Mouse (Mus musculus) embryonic facial prominence, embryonic 15.5 days (tissue): ENCODE measurements around the gene Nphs1. TPM values are rescaled to one million over a fixed set of nuclear protein-coding genes. Genes with fewer than 3 reads are reported as not detected.

Experiments
- ATAC-seq: fragments of 200-750 bp; cut with Nextera tagmentation; 2 replicates; pipeline ENCODE4 v1.8.0; 2017; ENCODE audit warnings: low read depth, moderate TSS enrichment; ENCODE audit not compliant: insufficient number of reproducible peaks, low FRiP score, low TSS enrichment
- H3K27ac ChIP-seq: fragments of 300-500 bp; sonication (generic); replicated peaks from 2 replicates; pipeline ENCODE4 v1.5.1; 2015; ENCODE audit warnings: mild to moderate bottlenecking, inconsistent platforms
- H3K27me3 ChIP-seq: fragments of 300-500 bp; sonication (generic); 2 replicates; pipeline ENCODE4 v1.6.1; 2015; ENCODE audit warnings: inconsistent platforms
- H3K36me3 ChIP-seq: fragments of 300-500 bp; sonication (generic); 2 replicates; pipeline ENCODE4 v1.6.1; 2015; ENCODE audit warnings: mild to moderate bottlenecking, inconsistent platforms
- H3K4me1 ChIP-seq: fragments of 300-500 bp; sonication (generic); 2 replicates; pipeline ENCODE4 v1.6.1; 2015; ENCODE audit warnings: inconsistent platforms
- H3K4me2 ChIP-seq: fragments of 300-500 bp; sonication (generic); replicated peaks from 2 replicates; pipeline ENCODE4 v1.6.1; 2015; ENCODE audit warnings: mild to moderate bottlenecking, inconsistent platforms
- H3K4me3 ChIP-seq: fragments of 300-500 bp; sonication (generic); replicated peaks from 2 replicates; pipeline ENCODE4 v1.5.1; 2015; ENCODE audit warnings: mild to moderate bottlenecking, inconsistent platforms
- H3K9ac ChIP-seq: fragments of 300-500 bp; sonication (generic); 2 replicates; pipeline ENCODE4 v1.6.1; 2015; ENCODE audit warnings: inconsistent platforms
- H3K9me3 ChIP-seq: fragments of 300-500 bp; sonication (generic); replicated peaks from 2 replicates; pipeline ENCODE4 v1.6.1; 2016; ENCODE audit warnings: inconsistent platforms
- WGBS: fragments of 180-500 bp; shearing (Covaris S2); methylation state at CpG from one replicate; pipeline ENCODE4 v1.1.7; 2015; 5-methylcytosine and 5-hydroxymethylcytosine counted together
- polyA plus RNA-seq: library from polyadenylated mRNA; unstranded; fragments of >200 nt; fragmentation: Nextera tagmentation; extraction: Ambion mirVana; gene quantifications from 2 replicates; pipeline ENCODE4 v1.2.1, GENCODE M21; 2015

Nphs1 gene
- polyA plus RNA-seq, 1 experiment from 2014 or later = 0.17 TPM

GRCm38 (mm10) chr7:30526399-30526798 lies 68.3 kb downstream of the Nphs1 start:
- H3K9ac ChIP-seq = peak overlapping the region; percentile 31; the same call in 1 of the 2 replicates
- H3K27me3 ChIP-seq = no peaks in the 10 kb centered on the region
- peak overlapping the region; percentile 26 for H3K4me3 ChIP-seq
- peaks cover 15% of the 10 kb centered on the region for H3K4me1 ChIP-seq
- peak overlapping the region; percentile 48 for H3K4me2 ChIP-seq
- no peaks in the 10 kb centered on the region for H3K9me3 ChIP-seq
- peak overlapping the region; percentile 79 for H3K27ac ChIP-seq
- ATAC-seq = no peak
- WGBS = 14% methylated on average over 17 of the region's 17 CpGs
- peaks cover 56% of the 10 kb centered on the region for H3K36me3 ChIP-seq

GRCm38 (mm10) chr7:30526981-30527380 lies 68.9 kb downstream of the Nphs1 start:
- Histone ChIP-seq H3K27ac (peak overlapping the region; percentile 79), H3K27me3 (no peaks in the 10 kb centered on the region), H3K36me3 (peaks cover 62% of the 10 kb centered on the region), H3K9ac (no peak overlapping the region), H3K4me2 (peak overlapping the region; percentile 48), H3K4me3 (peak overlapping the region; percentile 26; the same call in 1 of the 2 replicates), H3K4me1 (peaks cover 15% of the 10 kb centered on the region), H3K9me3 (no peaks in the 10 kb centered on the region)
- no peak for ATAC-seq
- 66% methylated on average over 14 of the region's 14 CpGs for whole genome bisulfite sequencing

GRCm38 (mm10) chr7:30531291-30531815 lies 73.2 kb downstream of the Nphs1 start:
- Histone ChIP-seq H3K4me2 (no peak overlapping the region), H3K27ac (no peak overlapping the region), H3K9me3 (no peaks in the 10 kb centered on the region), H3K9ac (no peak overlapping the region), H3K36me3 (peaks cover 47% of the 10 kb centered on the region), H3K4me1 (peaks cover 34% of the 10 kb centered on the region), H3K4me3 (no peak overlapping the region), H3K27me3 (no peaks in the 10 kb centered on the region)
- WGBS = 67% methylated on average over 9 of the region's 9 CpGs
- no peak for ATAC-seq

- Histone ChIP-seq H3K4me1 (peaks cover 27% of the 10 kb centered on the region), H3K36me3 (peaks cover 39% of the 10 kb centered on the region), H3K9me3 (no peaks in the 10 kb centered on the region), H3K27ac (no peak overlapping the region), H3K27me3 (no peaks in the 10 kb centered on the region), H3K9ac (no peak overlapping the region), H3K4me2 (peak overlapping the region; percentile 94), H3K4me3 (no peak overlapping the region)
- WGBS = 30% methylated on average over 8 of the region's 8 CpGs
- ATAC-seq = no peak
Observed at GRCm38 (mm10) chr7:30532931-30533330, 74.8 kb downstream of the Nphs1 start.

- Histone ChIP-seq H3K9ac (peak overlapping the region; percentile 60), H3K27me3 (no peaks in the 10 kb centered on the region), H3K4me3 (peak overlapping the region; percentile 81), H3K9me3 (no peaks in the 10 kb centered on the region), H3K36me3 (peaks cover 29% of the 10 kb centered on the region), H3K27ac (peak overlapping the region; percentile 65; the same call in 1 of the 2 replicates), H3K4me2 (peak overlapping the region; percentile 94), H3K4me1 (peaks cover 27% of the 10 kb centered on the region)
- peak; percentile 30 for ATAC-seq
- WGBS = 6% methylated on average over 26 of the region's 26 CpGs
Observed at GRCm38 (mm10) chr7:30533941-30534632, 76.0 kb downstream of the Nphs1 start.

- Histone ChIP-seq H3K4me2 (peak within 1 kb of the TSS; percentile 94), H3K27me3 (no peaks in the 10 kb centered on the region), H3K4me3 (peak within 1 kb of the TSS; percentile 81), H3K36me3 (peaks cover 29% of the 10 kb centered on the region), H3K9ac (peak within 1 kb of the TSS; percentile 60), H3K27ac (peak within 1 kb of the TSS; percentile 65), H3K4me1 (peaks cover 27% of the 10 kb centered on the region), H3K9me3 (no peaks in the 10 kb centered on the region)
- ATAC-seq = peak; percentile 94
- under 1% methylated on average over 61 of the region's 84 CpGs for WGBS
Observed at GRCm38 (mm10) chr7:30534633-30535577, 76.8 kb downstream of the Nphs1 start, which contains the start of gene Arhgap33. Arhgap33 (minus strand) TSS chr7:30535060.

Other genes starting within 250 kb of the Nphs1 start
- 155 and 160 TPM in 2 replicates for gene Polr2i, start 226.4 kb upstream of the Nphs1 start, polyA plus RNA-seq
- 172 and 177 TPM in 2 replicates for gene Tbcb, start 226.0 kb upstream of the Nphs1 start, polyA plus RNA-seq
- gene Ovol3, start 222.6 kb upstream of the Nphs1 start, polyA plus RNA-seq = 0.31 and 0.39 TPM in 2 replicates
- gene Thap8, start 178.2 kb upstream of the Nphs1 start, polyA plus RNA-seq = 0.34 and 0.49 TPM in 2 replicates
- 6.7 and 8.6 TPM in 2 replicates for gene Wdr62, start 177.9 kb upstream of the Nphs1 start, polyA plus RNA-seq
- 36.3 and 47.3 TPM in 2 replicates for gene Clip3, start 166.6 kb upstream of the Nphs1 start, polyA plus RNA-seq
- 84.9 and 92.8 TPM in 2 replicates for gene Alkbh6, start 149.6 kb upstream of the Nphs1 start, polyA plus RNA-seq
- gene Syne4, start 143.5 kb upstream of the Nphs1 start, polyA plus RNA-seq = 30.5 and 36.9 TPM in 2 replicates
- 0.60 and 1.9 TPM in 2 replicates for gene E130208F15Rik, start 136.6 kb upstream of the Nphs1 start, polyA plus RNA-seq
- 17.9 and 18.8 TPM in 2 replicates for gene Sdhaf1, start 134.4 kb upstream of the Nphs1 start, polyA plus RNA-seq
- 5.7 and 6.6 TPM in 2 replicates for gene Lrfn3, start 95.5 kb upstream of the Nphs1 start, polyA plus RNA-seq
- gene Tyrobp, start 44.6 kb upstream of the Nphs1 start, polyA plus RNA-seq = 95.4 and 103 TPM in 2 replicates
- gene Hcst, start 38.5 kb upstream of the Nphs1 start, polyA plus RNA-seq = 2.2 and 2.4 TPM in 2 replicates
- gene Nfkbid, start 36.6 kb upstream of the Nphs1 start, polyA plus RNA-seq = 1.7 and 1.8 TPM in 2 replicates
- 52.0 and 61.3 TPM in 2 replicates for gene Aplp1, start 12.8 kb upstream of the Nphs1 start, polyA plus RNA-seq
- gene Kirrel2, start 625 bp upstream of the Nphs1 start, polyA plus RNA-seq = 1.1 and 1.3 TPM in 2 replicates
- gene Prodh2, start 35.3 kb downstream of the Nphs1 start, polyA plus RNA-seq = not detected in 2 replicates
- gene Arhgap33, start 76.7 kb downstream of the Nphs1 start, polyA plus RNA-seq = 12.2 and 16.2 TPM in 2 replicates
- gene Hspb6, start 93.9 kb downstream of the Nphs1 start, polyA plus RNA-seq = 19.9 and 22.2 TPM in 2 replicates
- gene Proser3, start 94.0 kb downstream of the Nphs1 start, polyA plus RNA-seq = 11.6 and 17.6 TPM in 2 replicates
- 45.6 and 46.8 TPM in 2 replicates for gene Lin37, start 101.5 kb downstream of the Nphs1 start, polyA plus RNA-seq
- gene U2af1l4, start 105.0 kb downstream of the Nphs1 start, polyA plus RNA-seq = 83.7 and 86.6 TPM in 2 replicates
- 11.0 and 15.0 TPM in 2 replicates for gene Gm49396, start 105.0 kb downstream of the Nphs1 start, polyA plus RNA-seq
- gene Psenen, start 105.3 kb downstream of the Nphs1 start, polyA plus RNA-seq = 136 and 140 TPM in 2 replicates
- 5.3 and 6.1 TPM in 2 replicates for gene Igflr1, start 107.1 kb downstream of the Nphs1 start, polyA plus RNA-seq
- gene Kmt2b, start 130.4 kb downstream of the Nphs1 start, polyA plus RNA-seq = 10.8 and 11.6 TPM in 2 replicates
- 1.5 and 1.8 TPM in 2 replicates for gene Zbtb32, start 140.6 kb downstream of the Nphs1 start, polyA plus RNA-seq
- gene Upk1a, start 154.5 kb downstream of the Nphs1 start, polyA plus RNA-seq = 0.54 and 0.75 TPM in 2 replicates
- 848 and 867 TPM in 2 replicates for gene Cox6b1, start 167.8 kb downstream of the Nphs1 start, polyA plus RNA-seq
- gene Etv2, start 177.5 kb downstream of the Nphs1 start, polyA plus RNA-seq = not detected in 2 replicates
- gene Rbm42, start 192.0 kb downstream of the Nphs1 start, polyA plus RNA-seq = 126 and 129 TPM in 2 replicates
- 37.8 and 41.2 TPM in 2 replicates for gene Haus5, start 206.7 kb downstream of the Nphs1 start, polyA plus RNA-seq
- not detected in 2 replicates for gene Pmis2, start 213.3 kb downstream of the Nphs1 start, polyA plus RNA-seq
- gene 2200002J24Rik, start 240.6 kb downstream of the Nphs1 start, polyA plus RNA-seq = 0.41 and 0.64 TPM in 2 replicates